Mouse (Mus musculus) liver, embryonic 13.5 days (tissue): ENCODE results near the gene Ugt1a6b. TPM values are rescaled to one million over a fixed set of nuclear protein-coding genes. Genes with fewer than 3 reads are reported as not detected.
"Not testable (repeated sequence)": the region's sequence is repeated elsewhere in the genome, so short reads cannot be mapped to it uniquely, and the experiment has no call there.

Experiments
- ATAC-seq: fragments of 200-750 bp; cut with Nextera tagmentation; 2 replicates; pipeline ENCODE4 v1.8.0; 2017; ENCODE audit warnings: low read depth, mild to moderate bottlenecking, moderate number of reproducible peaks, moderate library complexity
- DNase-seq: peaks from one replicate; pipeline ENCODE4 v3.0.0; 2022
- H3K27ac ChIP-seq: fragments of 300-500 bp; sonication (generic); 2 replicates; pipeline ENCODE4 v1.5.1; 2015; ENCODE audit warnings: moderate library complexity, mild to moderate bottlenecking, inconsistent platforms
- H3K27me3 ChIP-seq: fragments of 300-500 bp; sonication (generic); 2 replicates; pipeline ENCODE4 v1.6.1; 2015; ENCODE audit warnings: mild to moderate bottlenecking, inconsistent platforms
- H3K36me3 ChIP-seq: fragments of 300-500 bp; sonication (generic); 2 replicates; pipeline ENCODE4 v1.6.1; 2015; ENCODE audit warnings: mild to moderate bottlenecking, inconsistent platforms
- H3K4me1 ChIP-seq: fragments of 300-500 bp; sonication (generic); replicated peaks from 2 replicates; pipeline ENCODE4 v1.6.1; 2015; ENCODE audit warnings: inconsistent platforms
- H3K4me2 ChIP-seq: fragments of 300-500 bp; sonication (generic); 2 replicates; pipeline ENCODE4 v1.6.1; 2015; ENCODE audit warnings: inconsistent platforms, mild to moderate bottlenecking, moderate library complexity
- H3K4me3 ChIP-seq: fragments of 300-500 bp; sonication (generic); replicated peaks from 2 replicates; pipeline ENCODE4 v1.5.1; 2015; ENCODE audit warnings: mild to moderate bottlenecking, inconsistent platforms
- H3K9ac ChIP-seq: fragments of 300-500 bp; sonication (generic); 2 replicates; pipeline ENCODE4 v1.6.1; 2015; ENCODE audit warnings: mild to moderate bottlenecking, inconsistent platforms
- H3K9me3 ChIP-seq: fragments of 300-500 bp; sonication (generic); replicated peaks from 2 replicates; pipeline ENCODE4 v1.6.1; 2016; ENCODE audit warnings: inconsistent platforms
- WGBS: fragments of 180-500 bp; shearing (Covaris S2); methylation state at CpG from one replicate; pipeline ENCODE4 v1.1.7; 2015; ENCODE audit not compliant: insufficient replicate concordance; 5-methylcytosine and 5-hydroxymethylcytosine counted together
- polyA plus RNA-seq: library from polyadenylated mRNA; unstranded; fragments of >200 nt; fragmentation: Nextera tagmentation; extraction: Ambion mirVana; gene quantifications from 2 replicates; pipeline ENCODE4 v1.2.1, GENCODE M21; 2015

The Ugt1a6b gene
- polyA plus RNA-seq, 1 experiment from 2014 or later, result 2.1 TPM

DNA sequence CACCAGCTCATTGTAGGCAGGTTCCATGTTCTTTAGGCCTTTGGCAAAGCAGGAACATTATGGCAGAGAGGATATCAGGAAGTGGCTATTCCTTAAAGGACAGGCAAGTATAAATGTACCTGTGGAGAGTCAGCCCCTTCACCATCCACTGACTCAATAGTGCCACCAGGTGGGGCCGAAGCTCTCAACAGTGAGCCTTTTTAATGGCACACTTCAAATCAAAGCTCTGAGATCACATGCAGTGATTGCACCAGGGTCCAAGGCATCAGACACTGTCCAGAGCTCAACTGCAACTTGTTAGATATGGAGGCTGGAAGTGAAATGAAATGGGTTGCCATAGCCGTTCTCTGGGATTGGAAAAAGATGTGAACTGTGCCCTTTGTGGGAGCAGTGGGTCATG is 42.2 kb downstream of the Ugt1a6b start:
- ATAC-seq, H3K4me2 ChIP-seq, H3K9me3 ChIP-seq, H3K36me3 ChIP-seq, H3K27ac ChIP-seq, H3K9ac ChIP-seq, DNase-seq, H3K27me3 ChIP-seq, H3K4me3 ChIP-seq, H3K4me1 ChIP-seq: not testable (repeated sequence)
- WGBS, result 55% methylated on average over 2 of the region's 2 CpGs

DNA sequence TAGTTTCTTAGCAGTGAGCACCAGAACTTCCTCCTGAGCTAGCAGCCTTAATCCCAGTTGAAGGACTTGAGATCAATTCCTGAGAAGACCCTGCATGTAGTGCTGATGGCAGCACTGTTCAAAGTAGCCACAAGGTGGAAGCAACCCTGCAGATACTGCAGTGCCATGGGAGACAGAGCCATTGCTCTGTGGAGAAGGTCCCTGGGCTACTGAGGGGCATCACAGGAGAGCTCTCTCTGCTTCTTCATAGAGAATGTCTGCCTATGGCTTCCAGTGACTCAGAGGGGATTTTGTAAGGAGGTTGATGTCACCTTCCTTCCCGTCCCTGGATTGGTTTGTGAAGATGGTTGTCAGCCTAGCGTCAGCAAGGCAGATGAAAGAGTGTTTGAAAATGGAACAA is 47.1 kb downstream of the Ugt1a6b start:
- not testable (repeated sequence) for H3K4me2 ChIP-seq, ATAC-seq, H3K9me3 ChIP-seq, H3K9ac ChIP-seq, H3K4me1 ChIP-seq, H3K27ac ChIP-seq, H3K27me3 ChIP-seq, H3K36me3 ChIP-seq, H3K4me3 ChIP-seq, DNase-seq
- 68% methylated on average over 2 of the region's 2 CpGs for WGBS

DNA sequence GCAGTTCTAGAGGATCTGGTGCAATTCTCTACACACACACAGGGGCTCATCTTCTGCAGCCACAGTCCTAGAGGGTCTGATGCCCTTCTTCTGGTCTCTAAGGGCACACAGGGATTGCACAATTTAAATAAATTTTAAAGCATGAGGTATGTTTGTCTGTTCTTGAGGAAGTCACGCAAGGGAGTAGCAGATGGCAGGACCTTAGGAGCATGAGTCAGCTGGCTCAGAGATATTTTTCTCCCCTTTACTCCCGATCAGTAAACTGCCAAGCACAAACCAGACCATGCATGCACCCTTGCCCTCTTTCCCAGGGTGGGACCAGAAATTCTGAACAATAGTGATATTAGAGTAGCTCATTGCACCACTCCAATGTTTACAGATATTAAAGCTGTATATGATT is 55.4 kb downstream of the Ugt1a6b start:
- Histone ChIP-seq H3K9me3 (no peaks in the 10 kb centered on the region), H3K4me3 (no peak overlapping the region), H3K27me3 (no peaks in the 10 kb centered on the region), H3K9ac (no peak overlapping the region), H3K4me2 (no peak overlapping the region), H3K4me1 (no peaks in the 10 kb centered on the region), H3K27ac (no peak overlapping the region), H3K36me3 (no peaks in the 10 kb centered on the region)
- DNase-seq, result no peak
- WGBS, result 37% methylated on average over 2 of the region's 2 CpGs
- no peak for ATAC-seq

DNA sequence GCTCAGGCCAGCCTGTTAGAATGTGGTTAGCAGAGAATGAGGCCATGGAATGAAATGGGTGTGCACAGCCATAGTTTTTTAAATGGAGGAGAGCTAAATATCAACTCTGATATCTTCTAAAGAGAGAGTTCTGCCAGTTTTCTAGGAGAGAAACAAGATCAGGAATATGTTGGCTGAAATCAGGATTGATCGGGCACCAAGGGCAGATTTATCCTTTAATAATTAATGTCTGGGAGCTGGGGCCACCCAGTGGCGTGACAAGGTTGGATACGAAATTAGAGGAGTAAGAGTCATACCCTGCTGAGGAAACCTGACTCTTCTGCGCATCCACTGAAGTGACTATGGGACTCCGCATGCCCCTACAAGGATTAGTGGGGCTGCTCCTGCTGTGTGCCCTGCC is 62.7 kb downstream of the Ugt1a6b start, which contains the start of gene Ugt1a5:
TSS of gene Ugt1a5 (plus strand) at position 302 of the 400 bp plus-strand sequence.
- WGBS, result 63% methylated on average over 5 of the region's 5 CpGs
- no peak for DNase-seq

DNA sequence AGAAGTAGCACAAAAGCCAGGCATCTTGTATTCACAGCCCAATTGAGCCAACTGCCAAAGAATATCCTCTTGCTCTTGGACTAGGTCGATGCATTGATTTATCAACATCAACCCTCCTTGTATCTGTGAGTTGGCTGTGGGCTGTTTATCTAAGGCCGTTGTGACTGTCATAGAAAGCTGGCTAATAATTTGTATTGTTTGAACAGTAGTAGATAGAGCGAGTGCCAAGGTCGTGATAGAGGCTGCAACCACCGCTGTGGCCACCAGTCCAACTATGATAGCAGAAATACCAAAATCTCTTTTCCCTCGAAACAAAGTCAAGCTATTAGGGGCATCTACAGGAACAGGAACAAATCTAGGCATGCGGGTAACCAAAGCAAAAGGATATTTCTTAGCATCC is 69.1 kb downstream of the Ugt1a6b start:
- H3K27me3 ChIP-seq, H3K4me3 ChIP-seq, DNase-seq, H3K9ac ChIP-seq, H3K4me2 ChIP-seq, H3K27ac ChIP-seq, H3K36me3 ChIP-seq, H3K4me1 ChIP-seq, ATAC-seq: not testable (repeated sequence)
- 58% methylated on average over 6 of the region's 7 CpGs for WGBS
- peaks cover 10% of the 10 kb centered on the region for H3K9me3 ChIP-seq

More for the DNA sequence above, 62.7 kb downstream of the Ugt1a6b start, which contains the start of gene Ugt1a5:
- Histone ChIP-seq H3K36me3 (no peaks in the 10 kb centered on the region), H3K4me2 (no peak within 1 kb of the TSS), H3K9ac (no peak within 1 kb of the TSS), H3K27ac (no peak within 1 kb of the TSS), H3K4me1 (no peaks in the 10 kb centered on the region), H3K9me3 (no peaks in the 10 kb centered on the region), H3K4me3 (no peak within 1 kb of the TSS), H3K27me3 (no peaks in the 10 kb centered on the region)
- ATAC-seq, result no peak

DNA sequence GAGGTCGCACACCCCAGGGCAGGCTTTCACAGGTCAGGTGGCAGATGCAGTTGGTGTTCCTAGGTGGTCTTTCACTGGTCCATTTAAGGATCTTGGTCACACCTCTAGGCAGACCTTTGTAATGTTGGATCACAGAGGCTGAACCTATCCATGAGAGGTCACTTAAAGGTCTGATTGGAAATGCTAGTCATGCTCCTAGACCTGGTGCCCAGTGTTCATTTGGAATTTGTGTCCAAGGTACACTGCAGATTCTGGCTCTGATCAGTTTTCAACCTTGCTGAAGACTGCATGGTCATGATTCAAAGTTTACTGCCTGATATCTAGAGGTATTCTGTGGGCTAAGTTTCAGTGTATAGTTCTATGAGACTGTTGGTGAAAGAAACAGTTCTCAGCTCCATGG is 76.6 kb downstream of the Ugt1a6b start:
- H3K4me1 ChIP-seq, result no peaks in the 10 kb centered on the region
- 72% methylated on average over 1 of the region's 1 CpGs for WGBS
- H3K4me2 ChIP-seq, result no peak overlapping the region
- peaks cover 16% of the 10 kb centered on the region for H3K9me3 ChIP-seq
- ATAC-seq, result no peak
- H3K9ac ChIP-seq, result no peak overlapping the region
- no peak overlapping the region for H3K27ac ChIP-seq
- no peak overlapping the region for H3K4me3 ChIP-seq
- H3K36me3 ChIP-seq, result no peaks in the 10 kb centered on the region
- no peak for DNase-seq
- H3K27me3 ChIP-seq, result no peaks in the 10 kb centered on the region

DNA sequence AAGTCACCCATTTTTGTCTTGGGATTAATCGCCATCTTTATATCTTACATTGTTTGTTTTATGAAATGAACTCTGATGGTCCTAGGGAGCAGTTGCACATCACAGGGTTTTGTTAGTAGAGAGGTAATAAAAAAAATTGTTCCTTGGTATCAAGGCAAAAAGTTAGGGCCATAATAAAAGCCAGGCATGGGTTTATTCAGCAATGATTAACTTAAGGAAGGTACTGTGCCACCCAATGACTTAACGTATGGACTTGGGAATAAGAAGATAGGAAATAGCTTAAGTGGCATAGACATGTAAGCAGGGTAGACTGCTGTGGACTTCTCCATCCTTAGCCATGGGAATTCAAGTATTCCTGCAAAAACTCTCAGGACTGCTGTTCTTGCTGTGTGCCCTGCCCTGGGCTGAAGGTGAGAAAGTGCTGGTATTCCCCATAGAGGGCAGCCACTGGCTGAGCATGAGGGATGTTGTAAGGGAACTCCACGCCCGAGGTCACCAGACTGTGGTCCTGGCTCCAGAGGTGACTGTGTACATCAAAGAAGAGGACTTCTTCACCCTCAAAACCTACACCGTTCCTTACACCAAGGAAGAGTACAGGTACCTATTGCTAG is 83.4 kb downstream of the Ugt1a6b start:
- H3K9ac ChIP-seq, result no peak overlapping the region
- H3K4me2 ChIP-seq, result no peak overlapping the region
- H3K4me1 ChIP-seq, result no peaks in the 10 kb centered on the region
- no peak overlapping the region for H3K27ac ChIP-seq
- 63% methylated on average over 5 of the region's 5 CpGs for WGBS
- ATAC-seq (no peak), DNase-seq (no peak)
- H3K4me3 ChIP-seq, result no peak overlapping the region
- no peaks in the 10 kb centered on the region for H3K27me3 ChIP-seq
- no peaks in the 10 kb centered on the region for H3K36me3 ChIP-seq
- no peaks in the 10 kb centered on the region for H3K9me3 ChIP-seq

DNA sequence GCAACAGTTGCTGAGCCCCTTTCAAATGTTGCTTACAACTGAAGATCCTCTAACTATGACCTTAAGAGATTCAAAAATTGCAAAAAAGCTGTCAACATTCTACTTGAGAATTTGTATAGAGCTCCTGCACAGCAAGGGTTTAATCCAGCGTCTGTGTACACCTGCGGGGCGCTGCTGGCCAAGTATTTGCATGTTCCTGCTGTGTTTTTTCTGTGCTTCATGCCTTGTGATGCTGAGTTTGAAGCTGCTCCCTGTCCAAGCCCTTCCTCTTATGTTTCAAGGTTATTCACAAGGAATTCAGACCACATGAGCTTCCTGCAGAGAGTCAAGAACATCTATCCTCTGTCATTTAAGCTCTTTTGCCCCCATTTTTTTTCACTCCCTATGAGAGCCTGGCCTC is 89.1 kb downstream of the Ugt1a6b start:
- no peak overlapping the region for H3K4me2 ChIP-seq
- no peak overlapping the region for H3K27ac ChIP-seq
- DNase-seq (no peak), ATAC-seq (no peak)
- H3K27me3 ChIP-seq, result no peaks in the 10 kb centered on the region
- H3K9ac ChIP-seq, result no peak overlapping the region
- H3K9me3 ChIP-seq, result no peaks in the 10 kb centered on the region
- H3K4me1 ChIP-seq, result no peaks in the 10 kb centered on the region
- WGBS, result 63% methylated on average over 3 of the region's 3 CpGs
- no peaks in the 10 kb centered on the region for H3K36me3 ChIP-seq
- no peak overlapping the region for H3K4me3 ChIP-seq

DNA sequence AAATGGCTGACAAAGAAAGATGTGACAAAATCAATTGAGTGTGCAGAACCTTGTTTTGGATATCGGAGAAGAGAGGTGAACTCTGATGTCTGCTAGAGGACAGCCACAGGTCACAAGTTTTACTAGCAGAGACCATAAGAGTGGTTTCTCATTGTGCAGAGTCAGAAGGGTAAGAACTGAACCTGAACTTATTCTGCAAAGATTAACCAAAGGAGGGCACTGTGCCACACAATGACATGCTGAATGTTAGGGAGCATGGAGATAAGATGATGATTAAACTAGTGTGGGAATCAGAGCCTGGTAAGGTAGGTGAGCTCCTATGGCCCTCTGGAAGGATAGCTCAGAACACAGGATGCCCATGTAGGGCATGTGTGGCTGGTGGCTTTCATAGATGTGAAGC is 92.6 kb downstream of the Ugt1a6b start:
- 58% methylated on average over 1 of the region's 1 CpGs for WGBS
- no peaks in the 10 kb centered on the region for H3K36me3 ChIP-seq
- H3K9ac ChIP-seq, result no peak overlapping the region
- H3K4me3 ChIP-seq, result no peak overlapping the region
- H3K27me3 ChIP-seq, result peaks cover 9% of the 10 kb centered on the region; the same call in 1 of the 2 replicates
- DNase-seq (no peak), ATAC-seq (no peak)
- H3K27ac ChIP-seq, result no peak overlapping the region
- no peaks in the 10 kb centered on the region for H3K4me1 ChIP-seq
- no peaks in the 10 kb centered on the region for H3K9me3 ChIP-seq
- H3K4me2 ChIP-seq, result no peak overlapping the region

DNA sequence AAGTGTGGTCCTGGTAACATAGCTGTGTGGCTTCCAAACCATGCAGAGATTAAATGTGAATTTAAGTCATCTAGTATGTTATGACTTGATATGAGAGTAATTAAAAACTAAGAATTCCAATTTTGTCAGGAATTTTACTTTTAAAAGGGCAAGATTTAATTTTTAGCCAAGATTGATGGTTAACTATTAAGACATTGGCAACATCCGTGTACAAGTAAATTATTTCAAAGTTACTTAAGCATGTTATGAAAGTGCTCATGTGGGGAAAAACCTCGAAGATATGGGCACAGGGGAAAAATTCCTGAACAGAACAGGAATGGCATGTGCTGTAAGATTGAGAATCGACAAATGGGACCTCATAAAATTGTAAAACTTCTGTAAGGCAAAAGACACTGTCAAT is 94.4 kb downstream of the Ugt1a6b start:
- Histone ChIP-seq H3K9ac (no peak overlapping the region), H3K27ac (no peak overlapping the region), H3K36me3 (no peaks in the 10 kb centered on the region), H3K9me3 (no peaks in the 10 kb centered on the region), H3K4me3 (no peak overlapping the region), H3K4me2 (no peak overlapping the region), H3K4me1 (no peaks in the 10 kb centered on the region), H3K27me3 (peaks cover 9% of the 10 kb centered on the region; the same call in 1 of the 2 replicates)
- 45% methylated on average over 3 of the region's 3 CpGs for WGBS
- ATAC-seq, result no peak
- no peak for DNase-seq

DNA sequence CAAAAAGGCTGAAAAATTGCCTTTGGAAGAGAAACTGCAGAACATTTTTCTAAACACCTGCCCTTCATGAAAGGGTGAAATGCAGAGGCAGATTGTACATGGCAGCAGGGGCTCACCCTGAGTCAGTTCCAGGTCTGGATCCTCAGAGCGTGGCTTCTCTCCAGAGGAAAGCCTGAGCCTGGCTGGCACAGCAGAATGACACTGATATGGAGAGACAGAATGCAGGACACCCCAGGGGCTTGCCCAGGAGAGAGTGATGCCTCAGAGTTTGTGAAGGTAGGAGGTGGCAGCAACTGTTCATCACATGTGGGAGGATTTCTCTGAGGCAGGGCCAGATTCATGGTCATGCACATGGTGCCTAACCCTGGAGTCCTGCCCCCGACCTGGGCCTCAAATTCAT is 96.9 kb downstream of the Ugt1a6b start:
- Histone ChIP-seq H3K4me2 (no peak overlapping the region), H3K4me3 (no peak overlapping the region), H3K27ac (no peak overlapping the region), H3K27me3 (peaks cover 12% of the 10 kb centered on the region; the same call in 1 of the 2 replicates), H3K9ac (no peak overlapping the region), H3K9me3 (no peaks in the 10 kb centered on the region), H3K36me3 (0 out of 2 replicates have a peak, but pooled peaks cover 3% of the 10 kb centered on the region), H3K4me1 (peaks cover 9% of the 10 kb centered on the region)
- ATAC-seq (no peak), DNase-seq (no peak)
- 57% methylated on average over 2 of the region's 2 CpGs for WGBS

DNA sequence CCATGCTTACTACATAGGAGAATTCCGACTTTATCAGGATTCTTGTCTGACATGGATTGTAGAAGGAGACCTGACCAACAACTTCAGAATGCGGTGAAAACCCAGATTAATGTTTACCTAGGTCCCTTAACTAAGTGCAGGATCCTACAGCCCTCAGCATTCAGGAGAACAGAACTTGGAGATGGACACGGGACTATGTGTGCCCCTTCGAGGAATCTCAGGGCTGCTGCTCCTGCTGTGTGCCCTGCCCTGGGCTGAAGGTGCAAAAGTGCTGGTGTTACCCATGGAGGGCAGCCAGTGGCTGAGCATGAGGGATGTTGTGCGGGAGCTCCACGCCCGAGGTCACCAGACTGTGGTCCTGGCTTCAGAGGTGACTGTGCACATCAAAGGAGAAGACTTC is 97.4 kb downstream of the Ugt1a6b start, which contains the start of gene Ugt1a2:
TSS of gene Ugt1a2 (plus strand) at position 146 of the 400 bp plus-strand sequence.
- 0 out of 2 replicates have a peak, but pooled peaks cover 3% of the 10 kb centered on the region for H3K36me3 ChIP-seq
- peaks cover 14% of the 10 kb centered on the region for H3K4me1 ChIP-seq
- ATAC-seq, result no peak
- peaks cover 12% of the 10 kb centered on the region; the same call in 1 of the 2 replicates for H3K27me3 ChIP-seq
- no peaks in the 10 kb centered on the region for H3K9me3 ChIP-seq
- WGBS, result 59% methylated on average over 7 of the region's 7 CpGs
- H3K4me3 ChIP-seq, result no peak within 1 kb of the TSS
- no peak within 1 kb of the TSS for H3K27ac ChIP-seq
- no peak within 1 kb of the TSS for H3K4me2 ChIP-seq
- DNase-seq, result no peak
- H3K9ac ChIP-seq, result no peak within 1 kb of the TSS
